ENCODE assay signal across 10 mouse cellular contexts in the genomic region with DNA sequence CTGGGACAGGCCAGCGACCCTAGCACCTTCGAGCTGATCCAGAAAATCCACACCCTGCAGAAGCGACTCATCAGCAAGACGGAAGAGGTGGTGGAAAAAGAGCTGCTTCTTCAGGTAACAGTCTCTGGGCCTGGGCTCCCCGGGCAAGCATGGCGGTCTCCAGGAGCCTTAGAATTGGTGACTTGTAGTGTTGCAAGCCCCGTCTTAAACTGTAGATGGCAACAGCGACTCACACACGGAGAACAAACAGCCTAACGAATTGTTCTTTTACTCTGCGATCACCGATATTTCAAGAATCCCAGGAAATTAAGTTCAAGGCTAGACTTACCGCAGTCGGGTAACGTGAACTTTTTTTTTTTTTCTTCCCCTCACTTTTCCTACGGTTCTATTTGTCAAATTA. TPM values are rescaled to one million over a fixed set of nuclear protein-coding genes. Genes with fewer than 3 reads are reported as not detected.
A peak's percentile ranks its signal among the peaks of the same experiment; 100 is the strongest.
DNase-seq lines count a peak whose midpoint lies in the region; ATAC-seq lines count a peak whose summit lies in the region.
"Had no signal": no experiment of that assay in that cellular context is flagged by ENCODE, and none has a peak within 500 bp of the region (broad histone marks: within the 10 kb centered on the region; RNA-seq: fewer than 3 reads in every experiment).

No protein-coding gene starts in this region.

- H3K4me3 ChIP-seq in intestine, embryonic 14.5 days (ENCODE audit: low read depth, low read length) = no peak overlapping the region
- no peak overlapping the region for H3K4me3 ChIP-seq in intestine, embryonic 16.5 days (ENCODE audit: low read length)
- H3K4me3 ChIP-seq in midbrain, embryonic 16.5 days (ENCODE audit: low read depth, low read length) = no peak overlapping the region
- H3K4me3 ChIP-seq: embryonic facial prominence, embryonic 12.5 days; liver, embryonic 15.5 days had no signal

- H3K4me1 ChIP-seq in intestine, embryonic 14.5 days (replicated peaks; ENCODE audit: control insufficient read depth, insufficient read depth, low read length) = no peaks in the 10 kb centered on the region
- H3K4me1 ChIP-seq in intestine, embryonic 16.5 days (ENCODE audit: control insufficient read depth, insufficient read depth, low read length) = no peaks in the 10 kb centered on the region
- no peaks in the 10 kb centered on the region for H3K4me1 ChIP-seq in midbrain, embryonic 16.5 days (ENCODE audit: control insufficient read depth, insufficient read depth, low read length)
- H3K4me1 ChIP-seq: embryonic facial prominence, embryonic 12.5 days; liver, embryonic 15.5 days had no signal

- no peak overlapping the region for H3K9ac ChIP-seq in intestine, embryonic 14.5 days (ENCODE audit: low read length)
- no peak overlapping the region for H3K9ac ChIP-seq in intestine, embryonic 16.5 days (ENCODE audit: low read depth, low read length)
- no peak overlapping the region for H3K9ac ChIP-seq in midbrain, embryonic 16.5 days (ENCODE audit: low read depth, low read length)
- H3K9ac ChIP-seq: embryonic facial prominence, embryonic 12.5 days; liver, embryonic 15.5 days had no signal

- no peaks in the 10 kb centered on the region for H3K36me3 ChIP-seq in intestine, embryonic 14.5 days (ENCODE audit: control insufficient read depth, insufficient read depth, low read length)
- no peaks in the 10 kb centered on the region for H3K36me3 ChIP-seq in intestine, embryonic 16.5 days (ENCODE audit: control insufficient read depth, insufficient read depth, low read length)
- H3K36me3 ChIP-seq in midbrain, embryonic 16.5 days (ENCODE audit: control insufficient read depth, insufficient read depth, low read length) = no peaks in the 10 kb centered on the region
- H3K36me3 ChIP-seq: embryonic facial prominence, embryonic 12.5 days; liver, embryonic 15.5 days had no signal

- H3K27ac ChIP-seq in intestine, embryonic 14.5 days (ENCODE audit: low read depth) = no peak overlapping the region
- H3K27ac ChIP-seq in intestine, embryonic 16.5 days (ENCODE audit: low read length) = no peak overlapping the region
- H3K27ac ChIP-seq in midbrain, embryonic 16.5 days (ENCODE audit: low read length) = no peak overlapping the region
- H3K27ac ChIP-seq: embryonic facial prominence, embryonic 12.5 days; liver, embryonic 15.5 days had no signal

- H3K4me2 ChIP-seq in intestine, embryonic 14.5 days (ENCODE audit: low read length) = no peak overlapping the region
- no peak overlapping the region for H3K4me2 ChIP-seq in intestine, embryonic 16.5 days (ENCODE audit: low read depth, low read length)
- H3K4me2 ChIP-seq in midbrain, embryonic 16.5 days (ENCODE audit: low read length) = no peak overlapping the region
- H3K4me2 ChIP-seq: embryonic facial prominence, embryonic 12.5 days; liver, embryonic 15.5 days had no signal

- no peaks in the 10 kb centered on the region for H3K27me3 ChIP-seq in intestine, embryonic 14.5 days (replicated peaks; ENCODE audit: control insufficient read depth, insufficient read depth, low read length)
- no peaks in the 10 kb centered on the region for H3K27me3 ChIP-seq in intestine, embryonic 16.5 days (replicated peaks; ENCODE audit: control insufficient read depth, insufficient read depth, low read length)
- H3K27me3 ChIP-seq in midbrain, embryonic 16.5 days (ENCODE audit: control insufficient read depth, insufficient read depth, low read depth, low read length) = no peaks in the 10 kb centered on the region
- H3K27me3 ChIP-seq: liver, embryonic 15.5 days had no signal

- peak; percentile 56 for DNase-seq in intestine, embryonic 14.5 days (ENCODE audit: low spot score)
- DNase-seq in Muller cell, postnatal 12 days (ENCODE audit: inconsistent ontology term) = peak; percentile 12
- DNase-seq in embryo, embryonic 11.5 days (ENCODE audit: low read depth, low spot score) = peak; percentile 50
- peak; percentile 33 for DNase-seq in layer of hippocampus, adult 11-12 months (ENCODE audit: low spot score)
- DNase-seq in urinary bladder, postnatal 25 days (ENCODE audit: low spot score) = no peak

- H3K9me3 ChIP-seq in intestine, embryonic 14.5 days (ENCODE audit: control insufficient read depth, low read length) = no peaks in the 10 kb centered on the region
- H3K9me3 ChIP-seq in intestine, embryonic 16.5 days (ENCODE audit: control insufficient read depth, low read length) = no peaks in the 10 kb centered on the region
- no peaks in the 10 kb centered on the region for H3K9me3 ChIP-seq in midbrain, embryonic 16.5 days (replicated peaks; ENCODE audit: control insufficient read depth, low read length, poor library complexity, severe bottlenecking)
- H3K9me3 ChIP-seq: embryonic facial prominence, embryonic 12.5 days; liver, embryonic 15.5 days had no signal

- 27% methylated on average over 16 of the region's 16 CpGs for WGBS in intestine, embryonic 14.5 days
- 26% methylated on average over 16 of the region's 16 CpGs for WGBS in intestine, embryonic 16.5 days
- WGBS in midbrain, embryonic 16.5 days = 34% methylated on average over 16 of the region's 16 CpGs

- ATAC-seq in intestine, embryonic 14.5 days (replicated peaks; ENCODE audit: low FRiP score, low TSS enrichment, low read depth) = no peak
- ATAC-seq in intestine, embryonic 16.5 days = no peak
- peak; percentile 39; the same call in 1 of the 2 replicates for ATAC-seq in midbrain, embryonic 16.5 days
- no peak for ATAC-seq in cerebellum, adult (ENCODE audit: insufficient number of reproducible peaks, low FRiP score, low TSS enrichment)

RNA-seq across cellular contexts. Expression of gene Cfap58, which starts 51.0 kb away (rescaled TPM):
- not detected in 2 replicates for polyA plus RNA-seq in intestine, embryonic 14.5 days (2014; fragmentation: Nextera tagmentation; extraction: Ambion mirVana)
- polyA plus RNA-seq in intestine, embryonic 16.5 days (2015; fragmentation: Nextera tagmentation; extraction: Ambion mirVana) = not detected in 2 replicates
- polyA plus RNA-seq in midbrain, embryonic 16.5 days (2015; fragmentation: Nextera tagmentation; extraction: Ambion mirVana) = 0.57 and 0.90 TPM in 2 replicates
- polyA plus RNA-seq: embryonic facial prominence, embryonic 12.5 days; liver, embryonic 15.5 days had no signal
